Mouse (Mus musculus): ENCODE results near the gene Cpa2. TPM values are rescaled to one million over a fixed set of nuclear protein-coding genes. Genes with fewer than 3 reads are reported as not detected.

Gene Cpa2
- polyA plus RNA-seq, 1 experiment from 2014 or later = 4.0 TPM

DNA sequence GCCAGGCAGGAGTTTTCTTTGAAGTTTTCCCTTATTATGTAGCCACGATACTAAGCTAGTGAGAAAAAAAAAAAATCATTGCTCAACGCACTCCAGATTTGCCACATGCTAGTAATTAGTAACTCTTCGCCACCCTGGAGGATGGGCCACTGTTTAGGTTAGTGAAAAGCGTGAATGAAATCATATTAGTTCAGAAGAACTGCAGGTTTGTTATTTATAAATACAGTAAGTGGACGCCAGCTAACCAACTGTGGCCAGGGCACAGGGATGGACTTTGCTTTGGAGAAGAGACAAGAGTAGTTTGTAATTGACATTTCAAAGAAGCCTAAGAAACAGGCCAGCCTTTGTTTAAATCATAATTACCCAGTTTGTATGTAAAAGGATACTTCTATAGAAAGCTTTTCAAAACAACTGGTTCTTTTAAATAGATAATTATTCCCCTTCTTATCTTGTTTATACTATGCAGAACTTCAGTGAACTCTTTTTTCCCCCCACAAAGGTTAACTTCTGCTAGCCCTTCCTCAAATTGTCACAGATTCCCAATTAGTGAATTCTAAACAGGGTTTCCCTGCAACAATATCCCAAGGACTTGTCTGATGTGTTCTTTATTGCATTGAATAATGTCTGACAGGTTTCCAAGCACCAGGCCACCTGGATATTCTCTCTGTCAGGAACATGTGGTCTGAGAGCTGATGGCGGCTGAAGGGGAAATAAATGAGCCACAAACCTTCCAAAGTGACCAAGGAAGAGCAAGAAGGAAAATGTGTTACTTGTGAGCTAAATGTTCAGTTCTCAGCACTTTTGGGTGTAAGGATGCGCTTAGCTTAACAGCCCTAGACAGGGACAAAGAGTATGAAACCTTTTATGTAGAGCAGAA is 15.7 kb upstream of the Cpa2 start:
- H3K4me2 ChIP-seq (ENCODE audit: low read depth, low read length, severe bottlenecking) = 0 out of 2 replicates have a peak overlapping the region, but pooled peaks have one; percentile 21
- no peak overlapping the region for H3K4me3 ChIP-seq (ENCODE audit: low read depth, low read length)
- no peaks in the 10 kb centered on the region for H3K9me3 ChIP-seq (ENCODE audit: control insufficient read depth, low read length)
- 26% methylated on average over 7 of the region's 7 CpGs for WGBS
- H3K9ac ChIP-seq (ENCODE audit: low read length) = no peak overlapping the region; the same call in 1 of the 2 replicates
- DNase-seq (ENCODE audit: low spot score) (no peak), ATAC-seq (replicated peaks; ENCODE audit: low FRiP score) (no peak)
- peaks cover 24% of the 10 kb centered on the region for H3K4me1 ChIP-seq (replicated peaks; ENCODE audit: control insufficient read depth, insufficient read depth, low read length)
- H3K27ac ChIP-seq (ENCODE audit: low read depth, low read length) = peak overlapping the region; percentile 95
- H3K27me3 ChIP-seq (ENCODE audit: control insufficient read depth, insufficient read depth, low read length) = no peaks in the 10 kb centered on the region
- H3K36me3 ChIP-seq (ENCODE audit: control insufficient read depth, insufficient read depth, low read length) = no peaks in the 10 kb centered on the region

DNA sequence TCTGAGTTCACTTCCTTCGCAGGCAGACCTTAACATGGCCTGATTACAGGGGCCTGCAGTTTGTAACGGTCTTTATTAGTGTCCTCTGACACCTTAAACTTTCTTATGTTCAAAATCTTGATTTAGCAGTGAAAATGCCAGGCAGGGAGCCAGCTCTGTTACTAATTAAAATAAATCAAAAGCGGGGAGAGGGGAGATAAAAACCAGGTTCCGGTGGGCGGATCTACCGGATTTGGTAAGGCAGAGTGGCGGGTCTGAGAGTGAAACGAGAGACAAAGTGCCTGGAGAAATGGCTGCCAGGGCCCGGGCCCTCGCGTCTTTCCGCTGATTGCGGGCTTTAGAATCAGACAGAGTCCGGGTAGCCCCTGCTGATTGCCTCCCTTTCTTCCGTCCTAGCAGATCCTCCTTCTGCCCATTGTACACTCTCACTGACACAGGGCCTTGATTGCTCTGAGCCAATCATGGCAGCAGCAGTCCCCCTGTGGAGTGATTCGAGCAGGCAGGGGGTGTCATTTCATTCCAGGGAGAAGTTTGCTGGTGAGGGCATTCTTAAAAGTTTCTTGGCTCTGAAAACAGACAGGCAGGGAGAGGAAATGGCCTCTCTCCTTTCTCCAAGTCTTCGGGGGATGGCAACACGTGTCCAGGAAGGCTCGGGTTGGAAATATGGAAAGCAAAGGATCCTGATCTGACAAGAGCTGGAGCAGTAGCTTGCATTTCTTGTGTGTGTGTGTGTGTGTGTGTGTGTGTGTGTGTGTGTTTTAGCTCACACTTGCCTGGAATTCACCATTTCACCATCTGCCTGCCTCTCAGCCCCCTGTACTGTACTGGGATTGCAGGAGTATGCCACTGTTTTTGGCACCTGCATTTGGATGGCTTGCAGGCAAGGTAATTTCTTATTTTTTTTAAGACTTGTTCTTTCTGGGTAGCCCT is 14.5 kb upstream of the Cpa2 start:
- H3K9me3 ChIP-seq (ENCODE audit: control insufficient read depth, low read length) = no peaks in the 10 kb centered on the region
- peak; percentile 89 for ATAC-seq (replicated peaks; ENCODE audit: low FRiP score)
- DNase-seq (ENCODE audit: low spot score) = peak; percentile 84
- no peaks in the 10 kb centered on the region for H3K27me3 ChIP-seq (ENCODE audit: control insufficient read depth, insufficient read depth, low read length)
- H3K4me3 ChIP-seq (ENCODE audit: low read depth, low read length) = no peak overlapping the region
- no peaks in the 10 kb centered on the region for H3K36me3 ChIP-seq (ENCODE audit: control insufficient read depth, insufficient read depth, low read length)
- peak overlapping the region; percentile 38 for H3K4me2 ChIP-seq (ENCODE audit: low read depth, low read length, severe bottlenecking)
- WGBS = 5% methylated on average over 19 of the region's 19 CpGs
- H3K9ac ChIP-seq (ENCODE audit: low read length) = peak overlapping the region; percentile 51
- H3K27ac ChIP-seq (ENCODE audit: low read depth, low read length) = peak overlapping the region; percentile 95
- H3K4me1 ChIP-seq (replicated peaks; ENCODE audit: control insufficient read depth, insufficient read depth, low read length) = peaks cover 24% of the 10 kb centered on the region

- Histone ChIP-seq H3K27me3 (ENCODE audit: control insufficient read depth, insufficient read depth, low read length) (no peaks in the 10 kb centered on the region), H3K9ac (ENCODE audit: low read length) (no peak overlapping the region), H3K4me1 (replicated peaks; ENCODE audit: control insufficient read depth, insufficient read depth, low read length) (peaks cover 24% of the 10 kb centered on the region), H3K27ac (ENCODE audit: low read depth, low read length) (no peak overlapping the region; the same call in 1 of the 2 replicates), H3K9me3 (ENCODE audit: control insufficient read depth, low read length) (no peaks in the 10 kb centered on the region), H3K36me3 (ENCODE audit: control insufficient read depth, insufficient read depth, low read length) (no peaks in the 10 kb centered on the region), H3K4me2 (ENCODE audit: low read depth, low read length, severe bottlenecking) (no peak overlapping the region), H3K4me3 (ENCODE audit: low read depth, low read length) (no peak overlapping the region)
- 70% methylated on average over 6 of the region's 6 CpGs for WGBS
- no peak for ATAC-seq (replicated peaks; ENCODE audit: low FRiP score)
- DNase-seq (ENCODE audit: low spot score) = no peak
Measured at GRCm38 (mm10) chr6:30528800-30529199, 12.6 kb upstream of the Cpa2 start.

DNA sequence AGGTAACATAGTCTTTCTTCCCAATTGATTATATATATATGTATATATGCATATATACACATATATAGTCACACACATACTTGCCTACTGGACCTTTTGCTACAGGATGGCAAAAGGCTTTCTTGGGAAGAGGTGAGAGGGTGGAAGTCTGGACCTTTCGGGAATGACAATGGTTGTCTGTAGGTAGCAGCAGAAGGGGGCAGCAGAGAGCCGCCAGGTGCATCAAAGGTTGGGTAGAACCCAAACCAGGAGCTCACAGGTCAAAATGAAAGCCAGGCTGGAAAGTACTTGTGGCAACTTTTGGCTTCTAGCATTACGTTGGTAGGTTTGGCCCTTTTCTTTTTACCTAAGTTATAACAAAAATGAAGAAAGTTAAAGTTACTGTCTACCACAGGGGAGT is 6.0 kb upstream of the Cpa2 start:
- no peaks in the 10 kb centered on the region for H3K9me3 ChIP-seq (ENCODE audit: control insufficient read depth, low read length)
- H3K9ac ChIP-seq (ENCODE audit: low read length) = no peak overlapping the region
- ATAC-seq (replicated peaks; ENCODE audit: low FRiP score) = no peak
- H3K27me3 ChIP-seq (ENCODE audit: control insufficient read depth, insufficient read depth, low read length) = no peaks in the 10 kb centered on the region
- H3K4me1 ChIP-seq (replicated peaks; ENCODE audit: control insufficient read depth, insufficient read depth, low read length) = no peaks in the 10 kb centered on the region
- 38% methylated on average over 3 of the region's 3 CpGs for WGBS
- H3K4me2 ChIP-seq (ENCODE audit: low read depth, low read length, severe bottlenecking) = no peak overlapping the region
- no peak overlapping the region for H3K4me3 ChIP-seq (ENCODE audit: low read depth, low read length)
- H3K27ac ChIP-seq (ENCODE audit: low read depth, low read length) = no peak overlapping the region
- no peak for DNase-seq (ENCODE audit: low spot score)
- no peaks in the 10 kb centered on the region for H3K36me3 ChIP-seq (ENCODE audit: control insufficient read depth, insufficient read depth, low read length)

DNA sequence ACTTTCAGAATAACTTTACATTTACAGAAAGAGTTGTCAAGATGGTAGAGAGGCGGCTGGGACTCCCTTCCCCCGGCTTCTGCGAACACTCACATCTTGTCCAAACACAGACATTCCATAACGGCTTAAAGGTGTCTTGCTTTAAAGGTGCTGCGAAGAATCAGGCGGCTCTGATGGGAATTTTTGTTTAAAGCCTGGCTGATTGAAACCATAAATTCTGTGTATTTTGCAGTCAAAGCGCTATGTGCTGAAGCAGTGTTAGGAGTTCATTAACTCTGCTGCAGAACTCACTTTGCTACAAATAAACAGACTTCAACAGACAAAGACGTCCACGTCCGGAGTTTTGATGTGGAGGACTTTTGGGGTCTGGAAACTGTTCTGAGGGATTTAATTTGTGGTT is 3.1 kb upstream of the Cpa2 start:
- WGBS = 61% methylated on average over 10 of the region's 10 CpGs
- Histone ChIP-seq H3K4me3 (ENCODE audit: low read depth, low read length) (no peak overlapping the region), H3K27me3 (ENCODE audit: control insufficient read depth, insufficient read depth, low read length) (no peaks in the 10 kb centered on the region), H3K4me2 (ENCODE audit: low read depth, low read length, severe bottlenecking) (no peak overlapping the region), H3K36me3 (ENCODE audit: control insufficient read depth, insufficient read depth, low read length) (no peaks in the 10 kb centered on the region), H3K4me1 (replicated peaks; ENCODE audit: control insufficient read depth, insufficient read depth, low read length) (peaks cover 3% of the 10 kb centered on the region; the same call in 1 of the 2 replicates), H3K27ac (ENCODE audit: low read depth, low read length) (0 out of 2 replicates have a peak overlapping the region, but pooled peaks have one; percentile 6), H3K9ac (ENCODE audit: low read length) (no peak overlapping the region), H3K9me3 (ENCODE audit: control insufficient read depth, low read length) (no peaks in the 10 kb centered on the region)
- DNase-seq (ENCODE audit: low spot score) (no peak), ATAC-seq (replicated peaks; ENCODE audit: low FRiP score) (no peak)

DNA sequence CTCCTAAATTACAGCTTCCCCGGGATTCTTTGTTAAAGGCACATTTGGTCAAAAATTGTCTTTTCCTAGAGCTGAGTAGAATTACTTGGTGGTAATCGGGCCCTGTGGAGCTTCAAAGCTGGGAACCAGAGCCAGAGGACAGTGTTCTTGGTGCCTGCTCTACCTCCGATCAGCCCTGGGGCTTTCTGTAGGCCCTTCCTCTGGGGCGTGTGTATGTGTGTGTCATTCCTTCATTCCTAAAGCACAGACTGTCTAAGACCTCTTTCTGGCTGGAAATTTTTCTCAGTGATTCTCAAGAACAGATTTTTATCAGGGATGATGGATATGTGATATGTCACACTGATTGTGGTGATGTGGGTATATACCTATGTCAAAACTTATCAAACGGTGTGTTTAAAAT is 2.6 kb upstream of the Cpa2 start:
- Histone ChIP-seq H3K9ac (ENCODE audit: low read length) (no peak overlapping the region), H3K4me3 (ENCODE audit: low read depth, low read length) (no peak overlapping the region), H3K4me1 (replicated peaks; ENCODE audit: control insufficient read depth, insufficient read depth, low read length) (peaks cover 3% of the 10 kb centered on the region), H3K4me2 (ENCODE audit: low read depth, low read length, severe bottlenecking) (no peak overlapping the region), H3K36me3 (ENCODE audit: control insufficient read depth, insufficient read depth, low read length) (no peaks in the 10 kb centered on the region), H3K9me3 (ENCODE audit: control insufficient read depth, low read length) (no peaks in the 10 kb centered on the region), H3K27me3 (ENCODE audit: control insufficient read depth, insufficient read depth, low read length) (no peaks in the 10 kb centered on the region), H3K27ac (ENCODE audit: low read depth, low read length) (no peak overlapping the region)
- 77% methylated on average over 5 of the region's 5 CpGs for WGBS
- ATAC-seq (replicated peaks; ENCODE audit: low FRiP score) (no peak), DNase-seq (ENCODE audit: low spot score) (no peak)

DNA sequence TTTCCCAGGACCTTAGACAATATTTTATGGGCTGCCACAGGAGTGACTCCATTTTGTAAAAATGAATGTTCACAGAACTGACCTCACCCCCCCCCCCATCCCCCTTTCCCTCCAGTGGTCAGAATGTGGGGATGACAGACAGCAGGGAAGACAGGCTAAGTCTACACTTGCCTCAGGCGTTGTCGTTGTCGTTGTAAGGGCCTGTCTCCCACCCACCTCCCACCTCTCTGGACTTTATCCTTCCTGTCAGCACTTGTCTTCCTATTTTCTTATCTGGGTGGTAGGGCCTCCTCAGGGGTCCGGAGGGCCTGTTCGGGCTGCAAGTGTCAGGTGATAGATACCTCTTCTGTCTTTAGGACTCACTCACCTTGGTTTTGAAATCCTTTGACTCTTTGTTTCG is 895 bp downstream of the Cpa2 start:
- Histone ChIP-seq H3K4me1 (replicated peaks; ENCODE audit: control insufficient read depth, insufficient read depth, low read length) (peaks cover 9% of the 10 kb centered on the region), H3K4me2 (ENCODE audit: low read depth, low read length, severe bottlenecking) (no peak overlapping the region), H3K36me3 (ENCODE audit: control insufficient read depth, insufficient read depth, low read length) (no peaks in the 10 kb centered on the region), H3K9ac (ENCODE audit: low read length) (no peak overlapping the region), H3K4me3 (ENCODE audit: low read depth, low read length) (no peak overlapping the region), H3K27ac (ENCODE audit: low read depth, low read length) (no peak overlapping the region), H3K9me3 (ENCODE audit: control insufficient read depth, low read length) (no peaks in the 10 kb centered on the region), H3K27me3 (ENCODE audit: control insufficient read depth, insufficient read depth, low read length) (no peaks in the 10 kb centered on the region)
- ATAC-seq (replicated peaks; ENCODE audit: low FRiP score) (no peak), DNase-seq (ENCODE audit: low spot score) (no peak)
- 90% methylated on average over 6 of the region's 6 CpGs for WGBS

DNA sequence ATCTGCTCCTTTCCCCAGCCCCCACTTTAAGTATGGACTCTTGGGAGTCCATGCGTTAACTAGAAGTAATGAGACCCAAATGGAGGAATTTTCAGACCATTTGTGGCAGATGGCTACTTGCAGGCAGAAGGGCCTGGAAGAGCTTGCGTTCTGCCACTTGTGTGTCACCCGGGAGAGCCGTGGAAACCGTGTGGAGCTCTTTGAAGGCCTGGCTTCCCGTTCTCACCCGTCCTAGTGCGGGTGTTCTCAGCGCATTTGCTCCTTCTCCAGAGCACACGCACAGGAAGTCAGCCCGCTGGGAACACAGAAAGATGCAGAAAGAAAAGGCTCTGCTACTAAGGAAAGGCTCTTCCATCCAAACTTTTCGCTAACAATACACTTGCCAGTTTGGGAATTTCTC is 1.7 kb downstream of the Cpa2 start:
- peaks cover 14% of the 10 kb centered on the region for H3K4me1 ChIP-seq (replicated peaks; ENCODE audit: control insufficient read depth, insufficient read depth, low read length)
- no peak overlapping the region for H3K4me2 ChIP-seq (ENCODE audit: low read depth, low read length, severe bottlenecking)
- no peak overlapping the region for H3K4me3 ChIP-seq (ENCODE audit: low read depth, low read length)
- ATAC-seq (replicated peaks; ENCODE audit: low FRiP score) (no peak), DNase-seq (ENCODE audit: low spot score) (no peak)
- H3K9me3 ChIP-seq (ENCODE audit: control insufficient read depth, low read length) = no peaks in the 10 kb centered on the region
- no peaks in the 10 kb centered on the region for H3K36me3 ChIP-seq (ENCODE audit: control insufficient read depth, insufficient read depth, low read length)
- H3K27ac ChIP-seq (ENCODE audit: low read depth, low read length) = no peak overlapping the region
- no peaks in the 10 kb centered on the region for H3K27me3 ChIP-seq (ENCODE audit: control insufficient read depth, insufficient read depth, low read length)
- 58% methylated on average over 12 of the region's 12 CpGs for whole genome bisulfite sequencing
- no peak overlapping the region for H3K9ac ChIP-seq (ENCODE audit: low read length)
